Mouse (Mus musculus) T-helper 2 cell (primary cell): ENCODE measurements around the gene Gm20721.
"Not testable (repeated sequence)": the region's sequence is repeated elsewhere in the genome, so short reads cannot be mapped to it uniquely, and the experiment has no call there.

Experiments used
- in situ Hi-C: fragments of 300-600 bp; cut with MboI, MseI; formaldehyde crosslinking; loops from one replicate; pipeline ENCODE4 v1.15.1; 2025; ENCODE audit warnings: high pct_unique_total_duplicates

Gm20721 gene

DNA sequence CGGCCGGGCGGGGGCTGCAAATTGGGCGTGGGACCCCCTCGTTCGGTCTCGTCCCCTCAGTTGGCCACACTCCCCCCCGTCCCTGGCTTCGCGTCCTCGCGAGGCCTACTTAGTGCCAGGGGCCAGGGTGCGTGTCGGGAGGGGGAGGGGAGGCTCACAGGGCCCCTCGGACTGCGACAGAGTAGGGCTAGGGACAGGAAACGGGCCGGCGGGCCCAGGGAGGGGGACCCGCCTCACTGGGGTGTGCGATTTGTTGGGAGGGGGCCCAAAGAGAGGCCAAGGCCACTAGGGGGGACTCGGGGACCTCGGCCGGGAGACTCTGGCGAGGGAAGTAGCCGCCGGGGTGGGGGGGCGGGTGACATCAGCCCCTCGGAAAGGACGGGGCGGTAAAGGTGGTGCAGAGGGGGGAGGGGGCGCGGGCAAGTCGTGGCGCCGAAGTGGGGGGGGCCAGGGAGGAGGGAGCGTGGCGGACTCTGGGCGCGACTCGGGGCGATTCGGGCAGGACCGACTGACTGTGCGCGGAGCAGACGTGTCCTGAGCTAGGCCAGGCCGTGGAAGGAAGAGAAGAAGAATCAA is 15.8 kb downstream of the Gm20721 start:
- in situ Hi-C loops, result no loop called here

DNA sequence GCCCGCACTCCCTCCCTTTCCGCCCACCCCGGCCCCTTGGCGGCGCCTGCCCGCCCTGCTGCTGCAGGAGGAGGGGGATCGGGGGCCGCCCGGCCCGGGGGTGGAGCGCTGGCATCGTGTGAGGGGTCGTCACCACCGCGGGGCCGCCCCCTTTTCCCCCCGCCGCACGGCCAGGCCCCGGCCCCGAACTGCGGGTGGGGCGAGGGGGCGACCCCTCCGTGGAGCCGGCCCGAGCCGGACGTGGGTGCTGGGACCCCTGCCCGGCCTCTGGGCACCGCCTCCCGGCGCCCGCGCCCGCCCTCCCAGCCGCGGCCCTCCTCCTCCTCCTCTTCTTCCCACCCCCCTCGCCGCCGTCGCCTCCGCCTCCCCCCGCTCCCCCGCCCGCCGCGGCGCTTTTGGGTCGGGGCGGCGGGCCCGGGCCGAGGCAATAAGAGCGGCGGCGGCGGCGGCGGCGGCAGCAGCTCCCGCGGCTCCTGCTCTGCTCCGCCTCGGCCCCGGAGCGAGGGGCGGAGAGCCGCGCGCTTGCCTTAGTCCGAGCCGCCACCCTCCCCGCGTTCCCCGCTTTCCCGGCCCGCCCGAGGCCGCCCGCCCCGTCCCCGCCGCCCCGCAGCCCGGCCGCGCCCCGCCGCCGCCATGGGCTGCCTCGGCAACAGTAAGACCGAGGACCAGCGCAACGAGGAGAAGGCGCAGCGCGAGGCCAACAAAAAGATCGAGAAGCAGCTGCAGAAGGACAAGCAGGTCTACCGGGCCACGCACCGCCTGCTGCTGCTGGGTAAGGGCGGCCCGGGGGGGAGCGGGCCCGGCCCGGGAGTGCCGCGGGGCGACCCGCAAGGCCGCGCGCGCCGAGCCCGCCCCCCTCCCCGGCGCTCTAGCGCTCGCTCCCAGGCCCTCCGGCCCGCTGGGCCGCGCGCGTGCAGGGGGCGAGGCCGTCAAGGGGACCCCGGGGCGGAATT is 16.6 kb downstream of the Gm20721 start:
- in situ Hi-C loops, result no loop called here

DNA sequence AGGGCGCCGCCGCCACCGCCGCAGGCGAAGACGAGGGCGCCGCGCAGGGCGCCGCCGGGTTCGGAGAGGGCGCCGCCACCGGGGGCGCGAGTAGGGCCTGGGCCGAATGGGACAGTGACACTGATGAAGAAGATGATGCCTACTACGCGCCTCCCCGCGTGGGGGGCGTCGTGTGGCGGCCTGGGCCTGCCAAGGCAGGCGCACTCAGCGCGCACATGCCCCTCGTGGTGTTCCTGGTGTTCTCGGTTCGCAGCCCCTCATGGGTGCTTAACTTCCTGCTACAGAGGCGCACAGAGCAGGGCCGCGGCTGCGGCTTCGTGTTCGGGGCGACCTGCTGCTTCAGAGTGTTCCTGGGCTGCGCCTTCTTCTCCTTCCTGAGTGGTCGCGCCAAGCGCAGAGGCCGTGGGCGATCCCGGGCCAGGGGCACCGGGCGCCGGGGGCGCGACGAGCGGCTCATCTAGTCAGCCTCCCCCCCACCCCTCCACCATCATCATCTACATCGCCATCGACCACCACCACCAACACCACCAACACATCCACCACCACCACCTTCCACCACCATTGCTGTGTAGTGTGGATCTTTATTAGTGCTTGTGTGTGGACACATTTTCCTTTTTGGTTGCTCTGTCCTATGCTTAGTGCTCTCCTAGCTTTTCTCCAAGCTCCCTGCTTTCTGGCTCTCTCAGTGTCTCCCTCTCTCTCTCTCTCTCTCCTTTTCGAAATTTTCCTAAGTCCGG is 17.4 kb downstream of the Gm20721 start:
- in situ Hi-C loops, result no loop called here

DNA sequence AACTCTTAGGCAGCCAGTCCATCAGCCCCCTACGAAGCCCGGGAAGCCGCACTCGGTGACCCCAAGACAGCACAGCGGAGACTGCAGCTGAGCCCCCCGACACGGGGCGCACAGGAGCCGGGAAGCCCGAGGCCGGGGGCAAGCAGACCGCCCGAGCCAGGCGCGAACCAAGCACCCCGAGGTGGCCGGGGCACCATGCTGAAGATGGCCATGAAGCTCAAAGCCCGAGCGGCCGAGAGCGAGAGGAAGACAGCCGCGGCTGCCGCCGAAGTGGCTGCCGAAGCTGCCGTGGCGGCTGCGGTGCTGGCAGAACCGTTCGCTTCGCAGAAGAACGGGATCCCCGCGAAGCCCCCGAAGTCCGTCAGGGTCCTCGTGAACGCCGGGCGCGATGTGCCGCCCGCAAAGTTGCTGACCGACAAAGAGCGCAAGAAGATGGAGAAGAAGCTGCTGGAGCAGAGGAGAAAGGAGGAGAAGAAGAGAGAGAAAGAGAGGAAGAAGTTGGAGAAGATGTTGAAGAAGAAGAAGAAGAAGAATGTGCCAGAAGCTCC is 18.1 kb downstream of the Gm20721 start:
- in situ Hi-C loops, result no loop called here

DNA sequence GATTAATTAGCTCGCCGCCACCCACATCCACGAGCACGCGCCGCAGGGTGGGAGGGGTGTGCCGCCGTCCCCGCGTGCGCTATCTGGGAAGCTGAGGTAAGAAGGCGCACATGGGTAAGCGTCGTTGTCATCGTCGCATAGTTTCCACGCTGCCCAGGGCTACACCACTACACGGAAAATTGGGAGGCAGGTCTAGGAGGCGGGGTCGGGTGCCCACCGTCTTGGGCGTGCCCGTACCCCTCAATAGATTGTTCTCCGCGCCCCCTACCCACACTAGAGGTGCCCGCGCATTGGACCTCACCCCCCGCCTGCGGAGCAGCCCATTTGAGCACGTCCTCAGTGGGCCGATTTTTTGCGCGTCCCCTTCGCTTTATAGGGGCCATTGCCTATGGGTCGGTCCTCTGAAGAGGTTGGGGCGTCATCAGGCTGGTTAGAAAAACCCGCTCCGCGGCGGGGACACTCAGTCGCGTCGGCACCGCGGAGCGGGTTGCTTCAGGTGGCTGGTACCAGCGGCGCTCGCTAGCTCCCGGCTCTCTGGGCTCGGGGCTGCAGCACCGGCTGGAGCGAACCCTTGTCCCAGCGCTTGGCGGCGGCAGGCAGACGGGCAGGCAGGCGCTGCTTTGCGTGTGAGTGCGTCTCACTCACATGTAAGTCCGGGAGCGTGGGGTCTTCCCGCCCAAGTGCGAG is 19.1 kb downstream of the Gm20721 start:
- in situ Hi-C loops, result no loop called here

DNA sequence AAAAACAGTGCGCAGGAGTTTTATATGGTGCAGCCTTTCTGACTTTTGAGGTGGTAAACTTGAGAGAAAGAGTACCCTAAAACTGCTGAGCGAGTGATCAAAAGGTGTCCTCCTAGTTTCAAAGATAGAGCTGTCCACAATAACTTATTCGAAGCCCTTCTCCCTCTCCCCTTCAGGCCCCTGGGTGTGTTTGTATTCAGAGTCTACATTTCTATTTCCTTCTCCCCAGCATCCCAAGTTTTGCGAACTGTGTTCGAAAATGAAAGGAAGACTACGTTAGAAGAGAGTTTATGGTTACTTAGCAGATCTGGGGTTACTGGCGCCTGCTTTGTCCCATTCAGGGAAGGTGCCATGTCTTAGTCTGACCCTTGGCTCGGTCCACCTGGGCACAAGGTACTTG is 20.0 kb downstream of the Gm20721 start:
- in situ Hi-C loops, result no loop called here

DNA sequence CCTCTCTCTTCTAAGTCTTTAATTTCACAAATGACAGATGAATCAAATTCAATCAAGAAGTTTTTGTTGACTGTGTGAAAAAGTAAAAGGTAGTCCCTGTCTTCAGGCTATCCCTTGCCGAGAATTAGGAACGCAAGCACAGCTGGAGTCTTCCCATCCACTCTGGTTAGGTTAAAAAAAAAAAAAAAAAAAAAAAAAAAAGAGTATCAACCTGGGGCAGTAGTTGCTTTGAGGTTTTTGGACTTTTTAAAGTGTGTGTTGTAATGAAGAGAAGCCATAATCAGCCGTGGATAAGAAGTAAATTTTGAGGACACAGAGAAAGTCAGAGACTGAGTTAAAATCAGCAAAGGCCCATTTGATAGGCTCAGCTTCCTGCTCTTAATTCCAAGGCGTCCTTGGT is 20.5 kb downstream of the Gm20721 start:
- in situ Hi-C loops, result no loop called here

DNA sequence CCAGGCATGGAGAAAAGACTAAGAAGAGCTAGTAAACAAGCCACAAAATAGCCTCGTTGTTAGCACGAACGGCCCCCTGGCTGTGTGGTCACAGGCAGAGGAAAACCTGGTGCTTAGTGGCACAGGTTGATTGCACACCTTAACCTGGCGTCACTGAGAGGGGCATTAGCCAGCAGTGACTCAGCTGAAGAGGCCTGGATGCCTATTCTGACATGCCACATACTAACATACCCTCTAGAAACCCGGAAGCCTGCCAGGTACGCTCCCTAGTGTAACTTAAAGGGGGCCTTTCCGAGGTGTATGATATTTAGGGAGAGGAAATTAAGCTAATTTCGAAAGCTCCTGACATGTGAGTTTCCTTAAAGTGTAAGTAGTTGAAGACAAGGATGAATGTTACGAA is 29.9 kb downstream of the Gm20721 start:
- in situ Hi-C loops, result no loop called here

DNA sequence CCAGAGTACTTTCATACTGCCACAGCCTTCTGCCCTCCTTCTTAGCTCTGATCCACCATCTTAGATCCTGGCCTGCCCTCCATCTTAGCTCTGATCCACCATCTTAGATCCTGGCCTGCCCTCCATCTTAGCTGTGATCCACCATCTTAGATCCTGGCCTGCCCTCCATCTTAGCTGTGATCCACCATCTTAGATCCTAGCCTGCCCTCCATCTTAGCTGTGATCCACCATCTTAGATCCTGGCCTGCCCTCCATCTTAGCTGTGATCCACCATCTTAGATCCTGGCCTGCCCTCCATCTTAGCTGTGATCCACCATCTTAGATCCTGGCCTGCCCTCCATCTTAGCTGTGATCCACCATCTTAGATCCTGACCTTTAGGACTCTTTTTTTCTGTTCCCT is 31.1 kb downstream of the Gm20721 start:
- in situ Hi-C loops, result not testable (repeated sequence)

DNA sequence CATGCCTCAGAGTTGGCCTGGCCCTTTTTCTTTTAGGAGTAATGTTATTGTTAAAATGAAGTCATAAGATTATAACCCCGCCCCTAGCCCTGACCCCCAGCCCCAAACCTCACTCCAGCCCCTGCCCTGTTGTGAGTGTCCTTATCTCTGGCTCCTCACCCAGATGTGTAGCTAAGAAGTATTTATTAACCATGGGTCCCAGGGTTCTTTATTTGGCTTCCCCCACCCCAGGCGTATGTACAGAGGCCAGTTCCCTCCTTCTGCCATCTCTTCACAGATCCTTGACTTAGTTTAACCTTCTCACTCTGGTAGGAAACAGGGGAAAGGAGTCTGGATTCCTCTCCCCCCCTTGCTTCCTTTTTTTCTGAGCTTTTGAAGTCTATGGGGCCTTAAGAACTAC is 33.9 kb downstream of the Gm20721 start:
- in situ Hi-C loops, result loop anchor here (5.0 kb wide), 2 partner anchors 360 to 545 kb away; no protein-coding TSS in a partner anchor

DNA sequence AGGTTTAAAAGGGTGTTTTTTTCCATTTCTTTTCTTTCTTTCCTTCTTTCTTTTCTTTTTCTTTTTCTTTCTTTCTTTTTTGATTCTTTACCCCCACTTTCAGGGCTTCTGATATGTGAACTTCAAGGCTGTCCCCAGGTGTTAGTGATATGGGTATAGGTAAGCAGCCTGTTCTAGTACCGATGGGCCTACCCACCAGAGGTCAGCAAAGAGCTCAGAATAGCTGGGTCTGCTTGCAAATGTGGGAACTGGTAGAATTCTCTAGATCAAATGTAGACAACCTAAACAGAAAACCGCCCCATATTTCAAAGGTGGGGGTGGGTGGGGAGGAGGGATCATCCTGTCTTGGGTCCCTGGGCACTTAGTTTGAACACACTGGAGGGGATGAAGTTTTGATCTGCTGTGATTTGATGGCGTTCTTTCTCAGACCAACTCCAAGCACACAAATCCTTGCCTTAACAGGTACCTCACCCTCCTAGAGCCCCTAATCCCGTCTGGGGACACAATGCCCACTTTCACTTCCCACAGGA is 34.3 kb downstream of the Gm20721 start:
- in situ Hi-C loops, result loop anchor here (5.0 kb wide), 2 partner anchors 360 to 545 kb away; no protein-coding TSS in a partner anchor

DNA sequence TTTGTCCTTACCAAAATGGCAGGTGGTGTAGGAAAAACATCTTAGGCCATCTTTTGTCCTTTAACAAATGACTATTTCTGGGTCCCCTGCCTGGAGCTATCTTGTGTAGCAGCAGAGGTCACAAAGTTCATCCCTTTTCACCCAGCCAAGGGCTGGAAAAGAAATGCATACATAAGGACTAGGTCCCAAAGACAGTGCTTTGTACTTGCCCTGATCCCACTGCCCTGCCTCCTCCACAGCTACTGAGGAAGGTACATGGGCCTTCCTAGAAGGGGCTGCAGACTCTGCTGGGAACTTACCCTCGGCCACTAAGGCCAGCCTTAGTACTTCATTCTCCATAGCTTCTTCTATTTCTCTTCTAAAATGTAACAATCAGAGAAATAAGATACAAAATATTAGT is 34.9 kb downstream of the Gm20721 start:
- in situ Hi-C loops, result loop anchor here (5.0 kb wide), 2 partner anchors 361 to 546 kb away; no protein-coding TSS in a partner anchor

DNA sequence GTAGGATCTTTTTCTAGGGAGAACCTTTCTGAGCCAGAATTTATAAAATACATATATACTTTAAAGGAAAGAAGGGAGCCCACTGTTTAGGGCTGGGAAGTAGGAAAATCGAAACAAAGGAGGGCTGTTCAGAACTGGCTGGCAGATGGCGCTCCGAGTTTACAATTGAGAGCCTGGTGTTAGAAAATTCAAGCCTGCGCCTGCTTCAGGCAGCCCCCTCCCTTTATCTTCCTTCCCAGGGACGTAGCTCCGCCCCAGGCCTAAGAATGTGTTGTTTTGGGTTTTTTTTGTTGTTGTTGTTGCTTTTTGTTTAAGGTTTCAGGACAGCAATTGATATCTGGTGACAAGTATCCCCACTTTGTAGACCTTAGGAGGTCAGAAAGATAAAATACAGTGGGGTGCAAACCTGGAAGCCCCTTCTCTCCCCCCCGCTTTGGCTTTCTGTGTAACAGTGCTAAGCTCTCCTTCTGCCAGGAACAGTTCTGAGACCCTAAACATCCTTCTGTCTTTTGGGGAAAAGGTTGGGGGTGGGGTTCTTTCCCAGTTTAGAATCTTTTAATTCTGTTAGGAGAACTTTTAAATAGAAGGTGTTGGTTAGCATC is 35.5 kb downstream of the Gm20721 start:
- in situ Hi-C loops, result loop anchor here (5.0 kb wide), 2 partner anchors 361 to 546 kb away; no protein-coding TSS in a partner anchor

DNA sequence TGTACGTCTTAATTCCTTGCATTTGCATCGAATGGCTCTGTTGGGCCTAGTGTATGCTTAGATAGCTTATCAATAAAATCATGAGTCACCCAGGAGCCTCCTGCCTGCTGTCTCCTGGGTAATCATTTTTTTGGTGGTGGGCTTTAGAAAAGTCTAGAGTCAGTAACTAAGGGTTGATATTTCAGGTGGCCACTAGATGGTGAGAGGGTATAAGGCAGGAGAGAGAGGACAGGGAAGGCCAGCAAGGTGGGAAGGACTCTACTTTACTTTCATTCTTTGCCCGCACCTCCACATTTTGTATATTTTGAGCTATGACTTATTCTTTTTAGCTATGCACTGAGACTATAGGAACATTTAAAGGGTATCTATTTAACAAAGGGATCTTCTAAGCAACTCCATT is 38.6 kb downstream of the Gm20721 start:
- in situ Hi-C loops, result no loop called here

DNA sequence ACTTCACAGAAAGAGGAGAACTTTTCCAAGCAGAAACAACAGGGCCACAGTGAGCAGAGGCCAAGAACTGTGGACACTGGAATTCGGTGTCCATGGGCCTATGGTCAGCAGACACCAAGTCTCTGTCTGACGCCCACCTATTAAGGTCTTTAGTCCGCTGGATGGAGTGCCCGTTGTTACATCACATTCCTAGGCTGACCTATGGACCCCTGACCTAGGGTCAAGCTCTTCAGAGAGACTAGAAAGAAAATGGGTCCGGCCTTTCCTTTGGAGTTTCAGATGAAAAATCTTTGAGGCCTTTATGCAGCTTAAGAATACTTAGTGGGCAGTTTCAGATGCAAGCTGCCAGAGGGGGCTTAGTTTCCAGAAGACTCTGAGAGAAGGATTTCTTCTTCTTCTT is 40.9 kb downstream of the Gm20721 start:
- in situ Hi-C loops, result no loop called here

DNA sequence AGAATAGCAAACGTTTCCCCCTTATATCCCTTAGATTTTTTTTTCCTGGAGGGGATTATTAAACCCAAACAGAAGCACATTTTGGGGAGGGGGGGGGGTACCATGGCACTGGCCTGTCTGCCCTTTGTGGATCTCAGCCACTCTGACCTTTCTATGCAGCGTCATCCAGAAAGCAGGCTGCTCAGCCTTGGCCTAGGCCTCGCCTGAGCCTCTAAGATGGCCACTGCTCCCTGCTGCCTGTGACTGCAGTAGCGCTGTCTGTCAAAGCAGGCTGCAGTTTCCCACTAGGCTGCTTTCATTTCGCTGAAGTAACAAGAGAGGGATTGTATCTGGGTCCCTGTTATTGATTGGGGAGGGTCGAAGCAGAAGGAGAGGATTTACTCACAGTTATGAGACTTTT is 44.0 kb downstream of the Gm20721 start:
- in situ Hi-C loops, result no loop called here

DNA sequence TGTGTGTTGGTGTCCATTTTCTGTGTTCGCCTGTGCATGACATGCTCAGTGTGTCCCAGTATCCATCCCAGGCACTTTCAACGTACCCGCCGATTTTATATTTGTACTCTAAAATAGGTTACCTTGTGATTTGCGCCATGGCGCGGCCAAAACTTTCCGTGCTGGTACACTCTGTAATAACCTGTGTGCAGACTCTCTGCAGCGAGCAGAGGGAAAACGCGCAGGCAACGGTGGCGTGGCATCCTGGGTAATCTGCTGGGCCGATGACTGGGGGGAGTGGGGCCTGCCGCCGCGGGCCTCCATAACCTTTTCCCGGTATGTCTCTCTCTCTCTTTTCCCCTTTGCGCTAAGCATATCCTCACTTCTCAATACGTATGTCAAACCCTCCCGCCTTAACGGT is 45.8 kb downstream of the Gm20721 start:
- in situ Hi-C loops, result no loop called here

DNA sequence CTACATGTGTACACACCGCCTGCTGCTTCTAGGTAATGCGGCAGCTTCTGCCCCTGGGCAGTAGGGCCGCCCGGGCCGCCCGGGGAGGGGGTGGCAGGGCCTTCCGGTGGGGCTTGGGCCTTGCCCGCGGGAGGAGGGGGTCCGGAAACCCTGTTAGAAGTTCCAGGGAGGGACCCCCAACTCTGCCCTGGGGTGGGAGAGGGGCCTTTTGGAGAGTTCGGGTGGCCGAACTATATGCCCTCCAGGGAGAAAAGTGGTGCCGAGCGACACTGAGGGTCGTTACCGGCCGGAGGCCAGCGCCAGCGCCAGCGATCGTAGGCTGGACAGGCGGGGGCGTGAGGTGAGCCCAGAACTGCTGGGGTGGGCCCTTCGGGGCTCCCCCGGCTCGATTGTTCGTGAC is 46.3 kb downstream of the Gm20721 start:
- in situ Hi-C loops, result no loop called here

DNA sequence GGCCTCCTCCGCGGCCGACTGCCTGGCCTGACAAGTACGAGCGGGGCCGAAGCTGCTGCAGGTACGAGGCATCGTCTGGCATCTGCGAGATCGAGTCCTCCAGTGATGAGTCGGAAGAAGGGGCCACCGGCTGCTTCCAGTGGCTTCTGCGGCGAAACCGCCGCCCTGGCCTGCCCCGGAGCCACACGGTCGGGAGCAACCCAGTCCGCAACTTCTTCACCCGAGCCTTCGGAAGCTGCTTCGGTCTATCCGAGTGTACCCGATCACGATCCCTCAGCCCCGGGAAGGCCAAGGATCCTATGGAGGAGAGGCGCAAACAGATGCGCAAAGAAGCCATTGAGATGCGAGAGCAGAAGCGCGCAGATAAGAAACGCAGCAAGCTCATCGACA is 46.7 kb downstream of the Gm20721 start:
- in situ Hi-C loops, result no loop called here

DNA sequence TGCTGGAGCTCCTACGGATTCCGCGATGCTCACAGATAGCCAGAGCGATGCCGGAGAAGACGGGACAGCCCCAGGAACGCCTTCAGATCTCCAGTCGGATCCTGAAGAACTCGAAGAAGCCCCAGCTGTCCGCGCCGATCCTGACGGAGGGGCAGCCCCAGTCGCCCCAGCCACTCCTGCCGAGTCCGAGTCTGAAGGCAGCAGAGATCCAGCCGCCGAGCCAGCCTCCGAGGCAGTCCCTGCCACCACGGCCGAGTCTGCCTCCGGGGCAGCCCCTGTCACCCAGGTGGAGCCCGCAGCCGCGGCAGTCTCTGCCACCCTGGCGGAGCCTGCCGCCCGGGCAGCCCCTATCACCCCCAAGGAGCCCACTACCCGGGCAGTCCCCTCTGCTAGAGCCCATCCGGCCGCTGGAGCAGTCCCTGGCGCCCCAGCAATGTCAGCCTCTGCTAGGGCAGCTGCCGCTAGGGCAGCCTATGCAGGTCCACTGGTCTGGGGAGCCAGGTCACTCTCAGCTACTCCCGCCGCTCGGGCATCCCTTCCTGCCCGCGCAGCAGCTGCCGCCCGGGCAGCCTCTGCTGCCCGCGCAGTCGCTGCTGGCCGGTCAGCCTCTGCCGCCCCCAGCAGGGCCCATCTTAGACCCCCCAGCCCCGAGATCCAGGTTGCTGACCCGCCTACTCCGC is 47.3 kb downstream of the Gm20721 start:
- in situ Hi-C loops, result no loop called here
